26 mouse cellular contexts compared by ENCODE assay signal in the genomic region with DNA sequence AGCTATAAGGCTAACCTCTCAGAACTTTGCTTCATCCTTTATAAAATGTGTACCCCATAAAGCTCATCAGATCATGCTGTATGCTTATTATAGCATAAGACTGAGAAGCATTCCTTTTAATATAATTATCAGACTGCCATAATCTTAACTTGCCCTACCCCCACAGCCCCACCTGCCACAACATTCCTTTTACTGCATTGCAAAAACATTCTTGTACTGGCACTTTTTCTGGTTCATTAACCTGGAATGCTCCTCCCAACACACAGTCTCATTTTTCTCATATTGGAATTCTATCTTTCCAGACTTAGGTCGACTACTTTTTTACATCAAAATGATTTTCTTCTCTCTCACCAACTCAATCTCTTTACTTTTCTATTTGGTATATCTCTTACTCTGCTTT. TPM values are rescaled to one million over a fixed set of nuclear protein-coding genes. Genes with fewer than 3 reads are reported as not detected.
DNase-seq lines count a peak whose midpoint lies in the region; TF ChIP-seq lines count a peak whose summit lies in the region.
"Had no signal": no experiment of that assay in that cellular context is flagged by ENCODE, and none has a peak within 500 bp of the region (broad histone marks: within the 10 kb centered on the region; RNA-seq: fewer than 3 reads in every experiment).

No protein-coding gene starts in this region.

- no peak for TF ChIP-seq POLR2A in kidney, adult 2 months (IDR thresholded peaks at IDR 0.05; ENCODE audit: low read depth, low read length)

- DNase-seq in Muller cell, postnatal 12 days (ENCODE audit: inconsistent ontology term), result peak; percentile 76
- peak; percentile 46 for DNase-seq in kidney, adult 2 months
- peak; percentile 27 for DNase-seq in kidney, postnatal 10 days
- DNase-seq in mesoderm, embryonic 11.5 days (ENCODE audit: low read depth, low spot score), result peak; percentile 2
- no peak for DNase-seq in adrenal gland, postnatal 36 days
- DNase-seq in thymus, adult 18-20 months, result no peak
- no peak for DNase-seq in right cerebral cortex, adult 18-20 months
- DNase-seq: adrenal gland, postnatal 14 days; cerebellum, adult 11-12 months; cerebellum, adult 9-11 months; gastrocnemius, postnatal 14 days; heart, adult 11 months; lung, embryonic 14.5 days; lung, postnatal 14 days; spleen, adult 18-20 months; thymus, postnatal 25 days had no signal

- TF ChIP-seq CTCF in kidney, adult 2 months (conservative IDR thresholded peaks at IDR 0.05; ENCODE audit: insufficient read depth, insufficient read length, low read depth, low read length), result no peak

- no peaks in the 10 kb centered on the region for H3K36me3 ChIP-seq in kidney, adult 2 months (ENCODE audit: control insufficient read depth, insufficient read depth, low read length)
- H3K36me3 ChIP-seq: embryonic facial prominence, embryonic 15.5 days; forebrain, embryonic 12.5 days; heart, embryonic 10.5 days; heart, embryonic 15.5 days; limb, embryonic 12.5 days; liver, embryonic 15.5 days; midbrain, embryonic 12.5 days; neural tube, embryonic 13.5 days had no signal

- H3K27me3 ChIP-seq in kidney, adult 2 months (replicated peaks; ENCODE audit: control insufficient read depth, insufficient read depth, low read length), result no peaks in the 10 kb centered on the region
- H3K27me3 ChIP-seq: CH12.LX; embryonic facial prominence, embryonic 15.5 days; heart, embryonic 15.5 days; liver, embryonic 15.5 days had no signal

- H3K27ac ChIP-seq in kidney, adult 2 months (ENCODE audit: insufficient read depth, low read depth, low read length), result no peak overlapping the region
- H3K27ac ChIP-seq: embryonic facial prominence, embryonic 15.5 days; forebrain, embryonic 12.5 days; heart, embryonic 10.5 days; heart, embryonic 15.5 days; limb, embryonic 12.5 days; liver, embryonic 15.5 days; midbrain, embryonic 12.5 days; neural tube, embryonic 13.5 days had no signal

- no peaks in the 10 kb centered on the region for H3K4me1 ChIP-seq in kidney, adult 2 months (ENCODE audit: control insufficient read depth, insufficient read depth, low read length)
- H3K4me1 ChIP-seq: embryonic facial prominence, embryonic 15.5 days; forebrain, embryonic 12.5 days; heart, embryonic 10.5 days; heart, embryonic 15.5 days; limb, embryonic 12.5 days; liver, embryonic 15.5 days; midbrain, embryonic 12.5 days; neural tube, embryonic 13.5 days had no signal

- no peak overlapping the region for H3K4me3 ChIP-seq in kidney, adult 2 months (ENCODE audit: insufficient read depth, low read depth, low read length)
- H3K4me3 ChIP-seq: embryonic facial prominence, embryonic 15.5 days; forebrain, embryonic 12.5 days; heart, embryonic 10.5 days; heart, embryonic 15.5 days; limb, embryonic 12.5 days; liver, embryonic 15.5 days; midbrain, embryonic 12.5 days; myocyte; neural tube, embryonic 13.5 days had no signal

- WGBS in kidney, adult 2 months, result 14% methylated on average over 1 of the region's 1 CpGs

RNA-seq across cellular contexts. Expression of gene Abcb7, which starts 19.8 kb away (rescaled TPM):
- 3.9 and 5.0 TPM in 2 replicates for polyA plus RNA-seq in kidney, adult 2 months (2012; rRNA removed)
- total RNA-seq in adrenal gland, postnatal 36 days (2021), result 10 to 100 TPM; 28.6 to 33.5 TPM

RNA-seq across cellular contexts. Expression of gene Uprt, which starts 49.2 kb away (rescaled TPM):
- polyA plus RNA-seq in kidney, adult 2 months (2012; rRNA removed), result 2.6 and 3.2 TPM in 2 replicates
- total RNA-seq in adrenal gland, postnatal 36 days (2021), result 10 to 100 TPM; 14.7 to 18.4 TPM

Comparison
In these comparisons a context has a peak if more than half of its experiments do, and no peak if none do; other contexts are left out.
1. DNase-seq: peak in Muller cell, postnatal 12 days (single experiment), kidney, adult 2 months (single experiment), kidney, postnatal 10 days (single experiment) and mesoderm, embryonic 11.5 days (single experiment); none in adrenal gland, postnatal 36 days (0 of 2), thymus, adult 18-20 months (0 of 2) and right cerebral cortex, adult 18-20 months (single experiment).